Mouse (Mus musculus): ENCODE results near the gene Lamp1. TPM values are rescaled to one million over a fixed set of nuclear protein-coding genes. Genes with fewer than 3 reads are reported as not detected.

Lamp1 gene
- polyA plus RNA-seq, 1 experiment, result not detected

DNA sequence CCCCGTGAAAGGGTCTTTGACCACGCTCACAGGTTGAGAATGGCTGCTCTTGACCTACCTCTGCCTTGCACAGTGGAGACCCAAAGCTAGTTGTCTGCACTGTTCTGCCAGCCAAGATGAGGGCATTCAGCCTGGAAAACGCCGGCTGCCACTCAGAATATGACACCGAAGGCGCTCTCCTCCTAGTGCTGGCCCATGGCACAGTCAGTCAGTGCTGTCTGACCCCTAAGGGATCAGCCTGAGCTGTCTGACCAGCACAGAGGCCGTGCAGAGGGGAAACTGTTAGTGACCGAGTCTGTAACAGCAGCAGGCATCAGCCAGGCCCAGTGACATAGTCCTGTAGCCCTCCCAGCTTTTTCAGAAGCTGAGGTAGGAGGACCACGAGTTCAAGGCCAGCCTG lies 28.3 kb downstream of the Lamp1 start:
- no peak overlapping the region for H3K27ac ChIP-seq (ENCODE audit: insufficient read depth, low read depth, low read length)
- H3K4me3 ChIP-seq (ENCODE audit: insufficient read depth, low read depth, low read length), result no peak overlapping the region
- TF ChIP-seq CTCF (IDR thresholded peaks at IDR 0.05; ENCODE audit: insufficient read depth, low read depth, low read length) (no peak), POLR2A (IDR thresholded peaks at IDR 0.05; ENCODE audit: insufficient read depth, low read depth, low read length) (no peak)
- H3K4me1 ChIP-seq (ENCODE audit: control insufficient read depth, insufficient read depth, low read length), result no peaks in the 10 kb centered on the region; the same call in 1 of the 2 replicates
- WGBS, result 81% methylated on average over 9 of the region's 9 CpGs

DNA sequence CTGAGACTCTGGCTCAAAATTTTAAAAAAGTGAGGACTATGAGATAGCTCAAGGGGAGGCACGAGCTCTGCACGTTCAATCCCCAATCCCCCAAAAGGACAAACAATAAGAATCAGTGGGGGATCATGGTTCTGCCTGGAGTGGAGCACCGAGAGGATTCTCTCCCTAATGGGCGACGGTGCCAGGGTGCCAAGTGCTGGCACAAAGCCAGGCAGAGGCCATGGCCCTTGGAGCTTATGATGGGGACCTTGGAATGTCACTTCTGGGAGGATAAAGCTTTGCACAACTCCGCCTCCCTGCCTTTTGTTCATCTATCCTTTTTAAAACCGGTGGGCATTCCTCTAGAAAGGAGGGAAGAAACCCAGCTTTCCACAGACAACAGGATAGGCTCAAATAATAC lies 28.7 kb downstream of the Lamp1 start:
- TF ChIP-seq CTCF (IDR thresholded peaks at IDR 0.05; ENCODE audit: insufficient read depth, low read depth, low read length) (no peak), POLR2A (IDR thresholded peaks at IDR 0.05; ENCODE audit: insufficient read depth, low read depth, low read length) (no peak)
- Histone ChIP-seq H3K27ac (ENCODE audit: insufficient read depth, low read depth, low read length) (no peak overlapping the region), H3K4me1 (ENCODE audit: control insufficient read depth, insufficient read depth, low read length) (no peaks in the 10 kb centered on the region; the same call in 1 of the 2 replicates), H3K4me3 (ENCODE audit: insufficient read depth, low read depth, low read length) (no peak overlapping the region)
- 58% methylated on average over 7 of the region's 7 CpGs for WGBS

DNA sequence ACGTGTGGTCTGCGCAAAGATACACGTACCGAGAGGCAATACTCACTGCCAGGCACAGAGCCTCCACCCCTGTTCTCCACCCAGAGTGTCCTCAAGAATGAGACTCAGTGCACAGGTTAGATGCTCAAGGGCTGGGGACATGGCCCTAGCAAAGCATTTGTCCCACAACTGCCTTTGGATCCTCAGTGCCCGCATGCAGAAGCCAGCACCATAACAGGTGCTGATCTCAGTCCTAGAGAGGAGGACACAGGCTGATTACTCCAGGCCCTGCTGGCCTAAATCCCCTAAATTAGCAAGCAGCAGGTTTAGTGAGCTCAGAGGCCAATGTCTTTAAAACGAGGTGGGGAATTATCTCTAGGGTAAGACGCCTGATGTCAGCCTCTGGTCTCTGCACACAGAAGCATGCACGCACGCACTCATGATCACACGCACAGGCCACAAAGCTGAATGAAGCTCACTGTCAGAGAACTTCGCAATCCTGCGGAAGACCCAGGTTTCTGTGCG lies 29.1 kb downstream of the Lamp1 start:
- H3K4me1 ChIP-seq (ENCODE audit: control insufficient read depth, insufficient read depth, low read length), result no peaks in the 10 kb centered on the region; the same call in 1 of the 2 replicates
- H3K4me3 ChIP-seq (ENCODE audit: insufficient read depth, low read depth, low read length), result no peak overlapping the region
- WGBS, result 91% methylated on average over 13 of the region's 13 CpGs
- no peak overlapping the region for H3K27ac ChIP-seq (ENCODE audit: insufficient read depth, low read depth, low read length)
- no peak for TF ChIP-seq POLR2A (IDR thresholded peaks at IDR 0.05; ENCODE audit: insufficient read depth, low read depth, low read length)
- TF ChIP-seq CTCF (IDR thresholded peaks at IDR 0.05; ENCODE audit: insufficient read depth, low read depth, low read length), result no peak

DNA sequence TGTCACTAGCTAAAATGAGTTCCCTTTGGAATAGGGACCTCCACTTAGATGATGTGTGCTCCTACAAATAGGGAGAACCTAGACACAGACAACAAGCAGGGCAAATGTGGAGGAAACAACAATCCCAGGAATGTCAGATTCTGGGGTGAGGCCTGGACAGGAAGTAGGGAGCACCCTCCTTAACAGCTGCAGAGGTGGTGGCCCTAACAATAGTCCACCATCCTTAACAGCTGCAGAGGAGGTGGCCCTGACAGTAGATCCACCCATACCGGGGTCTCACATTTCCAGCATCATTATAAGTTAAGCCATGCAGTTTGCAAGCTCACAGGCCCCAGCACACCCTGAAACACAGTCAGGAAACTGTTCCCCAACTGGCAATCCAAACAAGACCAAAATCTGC lies 29.9 kb downstream of the Lamp1 start:
- Histone ChIP-seq H3K27ac (ENCODE audit: insufficient read depth, low read depth, low read length) (no peak overlapping the region), H3K4me3 (ENCODE audit: insufficient read depth, low read depth, low read length) (no peak overlapping the region), H3K4me1 (ENCODE audit: control insufficient read depth, insufficient read depth, low read length) (no peaks in the 10 kb centered on the region; the same call in 1 of the 2 replicates)
- TF ChIP-seq POLR2A (IDR thresholded peaks at IDR 0.05; ENCODE audit: insufficient read depth, low read depth, low read length), result no peak
- TF ChIP-seq CTCF (IDR thresholded peaks at IDR 0.05; ENCODE audit: insufficient read depth, low read depth, low read length), result no peak
- WGBS, result 81% methylated on average over 1 of the region's 1 CpGs

DNA sequence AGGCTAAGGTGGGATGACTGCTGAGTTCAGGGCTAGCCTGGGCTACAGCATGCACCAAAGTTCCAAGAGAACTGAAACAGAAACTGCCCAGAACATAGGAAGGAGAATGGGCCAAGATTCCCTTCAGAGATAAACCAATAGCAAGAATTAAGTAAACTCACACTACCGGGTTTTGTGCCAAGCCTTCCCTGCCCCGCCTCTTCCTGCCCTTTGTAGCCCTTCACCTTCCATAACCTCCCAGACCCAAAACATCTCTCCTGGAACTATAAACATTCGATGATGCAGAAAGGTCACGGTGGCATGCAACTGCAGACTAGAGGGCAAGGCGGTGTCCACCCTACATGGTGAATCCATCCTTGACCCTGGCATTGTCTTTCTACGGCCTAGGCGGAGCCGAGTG lies 31.3 kb downstream of the Lamp1 start:
- 85% methylated on average over 8 of the region's 8 CpGs for WGBS
- Histone ChIP-seq H3K27ac (ENCODE audit: insufficient read depth, low read depth, low read length) (no peak overlapping the region), H3K4me3 (ENCODE audit: insufficient read depth, low read depth, low read length) (no peak overlapping the region), H3K4me1 (ENCODE audit: control insufficient read depth, insufficient read depth, low read length) (no peaks in the 10 kb centered on the region; the same call in 1 of the 2 replicates)
- no peak for TF ChIP-seq POLR2A (IDR thresholded peaks at IDR 0.05; ENCODE audit: insufficient read depth, low read depth, low read length)

DNA sequence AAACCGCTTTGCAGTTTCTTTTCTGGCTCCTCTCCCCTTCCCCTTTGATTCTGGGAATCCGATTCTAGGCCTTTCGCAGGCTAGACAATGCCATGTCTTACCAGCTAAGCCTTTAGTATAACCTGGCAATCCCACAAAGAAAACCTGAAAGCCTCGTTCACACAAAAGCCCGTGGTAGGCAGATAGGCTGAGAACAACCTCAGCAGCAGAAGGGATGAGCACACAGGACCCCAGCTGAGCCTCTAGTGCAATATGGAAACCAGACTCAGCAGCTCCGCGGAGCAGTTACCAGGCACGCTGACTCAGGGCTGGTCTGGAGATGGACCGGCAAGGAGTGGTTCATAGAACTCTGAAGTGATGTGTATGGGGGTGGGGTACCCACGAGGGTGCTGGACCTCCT lies 35.9 kb downstream of the Lamp1 start:
- TF ChIP-seq CTCF (IDR thresholded peaks at IDR 0.05; ENCODE audit: insufficient read depth, low read depth, low read length), result no peak
- no peak for TF ChIP-seq POLR2A (IDR thresholded peaks at IDR 0.05; ENCODE audit: insufficient read depth, low read depth, low read length)
- WGBS, result 45% methylated on average over 10 of the region's 10 CpGs
- Histone ChIP-seq H3K27ac (ENCODE audit: insufficient read depth, low read depth, low read length) (no peak overlapping the region), H3K4me3 (ENCODE audit: insufficient read depth, low read depth, low read length) (no peak overlapping the region), H3K4me1 (ENCODE audit: control insufficient read depth, insufficient read depth, low read length) (peaks cover 2% of the 10 kb centered on the region; the same call in 1 of the 2 replicates)

DNA sequence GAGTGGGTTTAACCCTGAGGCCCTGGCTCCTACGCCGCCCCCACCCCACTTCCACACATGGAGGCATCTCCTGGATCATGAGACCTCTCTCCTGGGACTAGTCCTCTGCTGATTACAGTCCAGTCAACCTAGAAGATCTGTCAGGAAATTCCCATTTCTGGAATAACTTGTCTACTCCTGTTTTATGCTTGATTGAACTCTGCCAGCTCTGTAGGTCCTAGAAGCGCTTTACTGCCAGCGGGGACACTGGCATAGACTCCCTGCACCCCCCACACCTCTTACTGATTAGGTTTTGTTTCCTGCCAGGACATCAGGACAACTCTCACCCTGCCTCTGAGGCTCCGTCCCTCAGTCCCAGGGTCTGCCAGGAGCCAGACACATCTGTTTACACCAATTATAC lies 38.5 kb downstream of the Lamp1 start:
- Histone ChIP-seq H3K27ac (ENCODE audit: insufficient read depth, low read depth, low read length) (no peak overlapping the region), H3K4me3 (ENCODE audit: insufficient read depth, low read depth, low read length) (no peak overlapping the region), H3K4me1 (ENCODE audit: control insufficient read depth, insufficient read depth, low read length) (peaks cover 14% of the 10 kb centered on the region)
- 82% methylated on average over 5 of the region's 5 CpGs for WGBS
- no peak for TF ChIP-seq POLR2A (IDR thresholded peaks at IDR 0.05; ENCODE audit: insufficient read depth, low read depth, low read length)
- TF ChIP-seq CTCF (IDR thresholded peaks at IDR 0.05; ENCODE audit: insufficient read depth, low read depth, low read length), result no peak

DNA sequence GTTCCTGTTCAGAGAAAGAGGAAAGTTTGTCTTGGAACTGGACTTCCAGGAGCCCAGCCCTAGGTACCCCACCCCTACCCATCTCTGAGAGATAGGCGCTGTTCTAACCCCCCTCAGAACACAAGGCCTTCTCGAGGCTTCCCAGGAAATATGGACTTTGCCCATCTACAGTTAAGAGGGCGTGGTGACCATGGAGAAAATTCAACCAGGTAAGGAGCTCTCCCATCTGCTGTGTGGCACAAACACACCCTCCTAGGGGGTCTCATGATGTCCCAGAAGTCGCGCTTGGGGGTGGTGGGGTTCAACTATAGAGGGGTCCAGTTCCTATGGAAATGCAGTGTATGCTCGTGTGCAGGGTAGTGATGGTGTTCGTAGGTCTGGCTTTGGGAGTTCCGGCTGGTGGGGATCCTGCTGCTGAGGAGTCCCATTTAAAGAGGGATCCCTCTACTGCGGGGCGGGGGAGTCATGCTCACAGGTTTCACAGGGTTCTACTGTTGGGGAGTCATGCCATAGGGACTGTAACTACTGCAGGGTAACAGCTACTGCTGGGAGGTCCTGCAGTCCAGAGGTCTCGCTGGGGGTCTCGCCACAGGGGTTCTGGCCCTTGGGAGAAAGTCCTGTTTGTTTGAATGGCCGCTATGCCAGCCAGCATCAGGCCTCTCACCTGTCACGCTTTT lies 40.6 kb downstream of the Lamp1 start:
- no peak overlapping the region for H3K27ac ChIP-seq (ENCODE audit: insufficient read depth, low read depth, low read length)
- H3K4me1 ChIP-seq (ENCODE audit: control insufficient read depth, insufficient read depth, low read length), result peaks cover 14% of the 10 kb centered on the region
- H3K4me3 ChIP-seq (ENCODE audit: insufficient read depth, low read depth, low read length), result peak overlapping the region; percentile 77; the same call in 1 of the 2 replicates
- TF ChIP-seq POLR2A (IDR thresholded peaks at IDR 0.05; ENCODE audit: insufficient read depth, low read depth, low read length) (no peak), CTCF (IDR thresholded peaks at IDR 0.05; ENCODE audit: insufficient read depth, low read depth, low read length) (no peak)
- 56% methylated on average over 14 of the region's 14 CpGs for WGBS

DNA sequence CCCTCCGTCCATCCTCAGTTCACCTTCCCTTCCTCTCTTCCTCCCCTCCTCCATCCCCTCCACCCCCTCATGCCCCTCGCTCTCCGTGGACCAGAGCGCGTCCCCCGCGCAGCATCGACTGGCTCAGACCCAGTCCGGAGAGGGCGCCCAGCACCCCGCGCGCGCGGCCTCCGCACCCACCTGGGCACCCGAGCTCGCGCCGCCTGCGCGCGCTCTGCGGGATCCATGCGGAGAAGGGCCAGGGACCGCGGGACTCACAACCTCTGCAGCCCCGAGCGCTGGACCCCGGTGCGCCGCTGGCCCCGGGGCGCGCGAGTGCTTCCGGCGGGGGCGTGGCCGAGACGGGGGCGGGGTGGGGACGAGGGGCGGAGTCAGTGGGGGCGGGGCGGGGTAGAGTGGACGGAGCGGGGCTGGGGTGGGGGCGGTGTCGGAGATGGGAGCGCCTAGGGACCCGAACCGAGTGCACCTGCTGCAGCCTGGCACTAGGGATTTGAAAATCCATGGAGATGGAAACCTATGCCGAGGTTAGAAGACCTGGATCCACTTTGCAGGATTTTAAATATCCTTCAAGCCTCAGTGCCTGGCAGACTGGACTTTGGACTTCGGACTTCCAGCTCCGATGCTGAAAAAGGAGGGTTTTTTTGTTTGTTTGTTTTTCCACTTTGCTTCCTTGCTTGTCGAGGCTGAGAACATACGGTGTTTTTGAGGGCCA lies 41.5 kb downstream of the Lamp1 start, which contains the start of gene Grtp1:
Gene Grtp1 (minus strand): TSS at position 320 of the 712 bp plus-strand sequence.
- TF ChIP-seq CTCF (IDR thresholded peaks at IDR 0.05; ENCODE audit: insufficient read depth, low read depth, low read length) (no peak), POLR2A (IDR thresholded peaks at IDR 0.05; ENCODE audit: insufficient read depth, low read depth, low read length) (no peak)
- Histone ChIP-seq H3K4me1 (ENCODE audit: control insufficient read depth, insufficient read depth, low read length) (peaks cover 14% of the 10 kb centered on the region), H3K4me3 (ENCODE audit: insufficient read depth, low read depth, low read length) (peak within 1 kb of the TSS; percentile 77), H3K27ac (ENCODE audit: insufficient read depth, low read depth, low read length) (no peak within 1 kb of the TSS)
- 1% methylated on average over 55 of the region's 58 CpGs for WGBS

Measured in olfactory bulb, adult 2 months (tissue).